Mouse (Mus musculus): Measurements from ENCODE around the gene Hoxc4.

The Hoxc4 gene

DNA sequence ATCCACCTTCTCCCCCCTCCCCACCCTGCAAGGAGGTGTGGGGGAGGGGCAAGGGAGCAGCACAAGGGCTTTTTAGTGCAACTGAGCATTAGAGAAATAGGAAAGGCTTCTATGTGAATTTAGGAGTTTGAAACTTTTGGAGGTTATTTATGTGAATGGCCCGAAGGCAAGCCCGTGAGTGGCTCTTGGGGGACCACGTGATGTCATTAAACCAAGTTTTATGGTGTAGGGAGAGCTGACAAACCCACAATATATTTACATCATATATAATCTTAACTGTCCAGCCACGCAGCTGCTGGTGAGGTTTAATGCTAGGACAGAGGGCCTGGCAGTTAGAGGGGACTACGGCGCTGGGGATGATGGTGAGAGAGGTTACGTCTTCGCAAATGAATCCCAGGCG lies at the start of gene Hoxc4:
Gene Hoxc4 (plus strand): TSS at position 299 of the 400 bp plus-strand sequence.
- no peak for DNase-seq (ENCODE audit: extremely low spot score, low spot score)

DNA sequence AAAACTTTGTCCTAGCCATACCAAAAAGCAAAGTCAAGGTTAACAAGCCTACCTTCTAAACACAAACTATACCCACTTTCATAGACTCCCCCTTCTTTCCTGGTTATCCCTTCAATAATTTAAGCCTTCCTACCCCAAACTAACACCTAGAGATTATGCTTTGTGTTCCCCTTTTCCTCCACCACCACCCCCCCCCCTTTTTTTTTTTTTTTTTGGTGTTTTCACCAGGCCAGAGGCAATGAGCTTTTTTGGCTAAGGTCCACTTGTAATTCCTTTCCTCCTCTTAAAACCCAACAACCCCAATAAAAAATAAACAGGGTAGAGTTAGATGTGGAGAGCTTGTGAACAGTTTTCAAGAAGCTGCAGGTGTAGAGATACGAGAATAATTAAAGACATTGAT lies 49.4 kb upstream of the Hoxc4 start:
- DNase-seq (ENCODE audit: extremely low spot score, low spot score), result no peak

DNA sequence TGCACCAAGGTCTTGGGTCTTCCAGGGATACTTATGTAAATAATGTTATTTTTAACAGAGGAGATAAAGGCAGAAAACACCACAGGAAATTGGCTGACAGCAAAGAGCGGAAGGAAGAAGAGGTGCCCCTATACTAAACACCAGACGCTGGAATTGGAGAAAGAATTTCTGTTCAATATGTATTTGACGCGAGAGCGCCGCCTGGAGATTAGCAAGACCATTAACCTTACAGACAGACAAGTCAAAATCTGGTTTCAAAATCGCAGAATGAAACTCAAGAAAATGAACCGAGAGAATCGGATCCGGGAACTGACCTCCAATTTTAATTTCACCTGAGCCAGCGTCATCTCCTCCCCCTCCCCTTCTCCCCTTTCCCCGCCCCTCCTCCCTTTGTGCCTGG lies 48.0 kb upstream of the Hoxc4 start:
- no peak for DNase-seq (ENCODE audit: extremely low spot score, low spot score)

DNA sequence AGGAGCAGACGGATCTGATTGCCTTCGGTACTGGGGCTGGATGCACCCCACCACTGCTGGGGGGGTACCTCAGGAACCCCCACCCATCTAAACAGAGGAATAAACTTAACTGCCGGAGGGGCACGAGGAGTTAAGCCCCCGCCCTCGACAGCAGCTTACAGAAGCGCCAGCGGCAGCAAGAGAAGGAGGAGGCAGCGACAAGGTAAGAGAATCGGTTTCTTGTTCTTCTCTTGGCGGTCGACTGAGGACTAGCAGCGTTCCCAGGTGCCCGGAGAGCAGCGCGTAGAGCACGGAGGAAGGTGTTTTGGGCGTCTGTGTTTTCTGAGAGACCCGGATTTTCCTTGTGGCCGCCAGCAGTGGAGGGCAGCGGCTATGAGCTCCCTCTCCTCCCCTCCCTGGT lies 46.5 kb upstream of the Hoxc4 start:
- no peak for DNase-seq (ENCODE audit: extremely low spot score, low spot score)

DNA sequence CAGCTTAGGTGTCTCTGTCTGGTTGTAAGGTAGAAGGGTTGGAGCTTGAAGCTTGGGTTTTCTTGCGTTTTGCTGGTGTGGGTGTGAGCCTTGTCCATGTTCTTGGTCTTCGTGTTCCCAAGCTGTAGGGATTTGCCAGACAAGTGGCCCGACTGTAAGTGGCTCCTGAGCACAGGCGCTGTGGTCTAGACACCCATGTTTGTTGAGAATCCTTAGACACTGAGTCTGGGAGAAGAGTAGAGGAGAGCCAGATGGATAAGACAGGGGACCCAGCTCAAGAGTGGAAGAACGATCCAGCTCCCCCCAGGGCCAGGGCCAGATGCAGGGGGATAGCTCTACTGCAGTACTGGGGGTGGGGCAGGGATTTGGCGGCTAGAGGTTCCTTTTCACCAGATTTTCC lies 46.0 kb upstream of the Hoxc4 start:
- DNase-seq (ENCODE audit: extremely low spot score, low spot score), result no peak

DNA sequence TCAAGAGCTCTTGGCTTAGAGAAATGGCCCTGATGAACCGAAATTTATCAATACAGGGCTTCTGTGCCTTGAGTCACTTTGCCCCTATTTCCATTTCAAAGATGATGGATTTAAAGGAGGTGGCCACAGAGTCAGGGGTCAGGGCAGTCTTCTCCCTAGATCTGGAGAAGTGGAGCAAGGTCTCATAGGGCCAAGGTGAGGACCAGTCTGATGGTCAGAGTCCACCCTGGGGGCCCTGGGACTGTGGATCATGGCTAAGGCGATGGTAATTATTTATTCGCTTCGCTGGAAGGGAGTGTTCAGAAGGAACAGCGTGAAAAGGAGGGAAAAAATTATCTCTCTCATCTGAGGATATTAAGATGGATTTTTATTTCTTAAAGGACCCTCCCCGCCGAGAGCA lies 43.7 kb upstream of the Hoxc4 start:
- peak; percentile 55 for DNase-seq (ENCODE audit: extremely low spot score, low spot score)

DNA sequence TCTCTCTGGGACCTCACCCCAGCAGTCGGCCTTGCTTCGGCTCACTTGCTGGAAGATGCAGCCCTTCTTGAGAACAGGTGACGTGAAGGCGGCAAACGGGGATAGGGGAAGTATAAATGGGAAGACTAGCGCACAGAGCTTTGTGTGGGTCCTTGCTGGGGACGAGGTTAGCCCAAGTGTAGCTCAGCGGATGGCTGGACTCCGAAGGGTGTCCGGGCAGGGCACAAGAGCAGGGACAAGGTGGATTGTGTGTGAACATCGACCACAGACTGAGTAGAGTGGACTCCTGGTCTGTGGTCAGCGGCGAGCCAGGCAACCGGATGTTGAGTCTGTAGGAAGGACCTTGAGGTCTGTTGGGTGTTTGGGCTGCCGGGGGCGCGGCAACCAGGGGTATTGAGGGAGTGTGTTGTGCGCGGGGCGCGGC lies 43.0 kb upstream of the Hoxc4 start:
- no peak for DNase-seq (ENCODE audit: extremely low spot score, low spot score)

DNA sequence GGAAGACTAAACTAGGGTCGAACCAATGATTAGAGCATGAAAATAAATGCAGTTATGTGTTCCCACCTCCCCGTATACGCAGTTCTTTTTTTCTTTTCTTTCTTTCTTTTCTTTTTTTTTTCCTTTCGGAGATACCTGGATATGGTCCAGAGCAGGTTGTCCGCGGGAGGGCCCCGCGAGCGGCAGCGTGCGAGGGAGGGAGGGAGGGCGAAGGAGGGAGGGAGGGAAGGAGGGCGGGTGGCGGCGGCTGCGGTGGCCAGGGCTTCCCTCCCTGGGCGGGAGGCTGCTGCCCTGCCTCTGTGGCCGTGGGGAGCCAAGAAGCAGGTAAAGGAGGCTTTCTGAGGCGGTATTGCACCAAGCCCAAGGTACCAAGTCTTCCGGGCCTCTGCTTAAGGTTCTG lies 42.6 kb upstream of the Hoxc4 start, which contains the start of gene Hoxc9:
Gene Hoxc9 (plus strand): TSS at position 269 of the 400 bp plus-strand sequence.
- peak; percentile 68 for DNase-seq (ENCODE audit: extremely low spot score, low spot score)

DNA sequence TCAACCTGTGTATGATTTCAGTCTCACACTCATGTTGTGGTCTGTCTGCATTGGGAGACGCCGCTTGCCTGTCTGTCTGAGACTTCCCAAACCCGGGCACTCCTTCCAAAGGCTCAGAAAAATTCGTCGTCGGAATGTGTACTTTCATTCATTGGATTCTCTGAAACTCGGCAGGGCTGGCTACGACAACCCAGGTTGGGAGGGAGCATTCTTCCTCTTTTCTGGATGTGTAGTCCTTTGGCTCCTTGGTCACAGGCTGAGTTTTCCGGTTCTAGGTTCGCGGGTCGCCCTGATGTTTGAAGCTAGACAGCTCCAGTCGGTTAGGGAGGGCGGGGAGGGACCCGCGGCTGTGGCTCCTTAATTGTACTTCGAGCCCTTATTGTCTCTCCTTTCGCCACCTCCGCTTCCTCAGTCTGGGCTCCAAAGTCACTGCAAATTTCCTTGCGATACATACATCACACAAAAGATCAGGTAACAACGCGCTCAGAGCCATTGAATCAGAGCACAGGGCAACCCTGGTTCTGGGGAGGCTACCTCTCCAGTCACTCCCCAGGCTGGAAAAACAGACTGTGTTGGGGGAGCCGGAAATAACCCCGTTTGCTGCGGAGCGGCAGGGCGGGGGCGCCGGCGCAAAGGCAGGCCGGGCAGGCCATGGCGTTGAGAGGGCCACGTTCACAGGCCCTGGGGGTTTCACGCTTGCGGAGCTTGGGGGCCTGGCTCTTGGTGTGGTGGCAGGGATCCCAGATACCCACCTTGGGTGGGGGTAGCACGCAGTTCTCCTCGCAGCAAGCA lies 41.9 kb upstream of the Hoxc4 start:
- peak; percentile 68 for DNase-seq (ENCODE audit: extremely low spot score, low spot score)

DNA sequence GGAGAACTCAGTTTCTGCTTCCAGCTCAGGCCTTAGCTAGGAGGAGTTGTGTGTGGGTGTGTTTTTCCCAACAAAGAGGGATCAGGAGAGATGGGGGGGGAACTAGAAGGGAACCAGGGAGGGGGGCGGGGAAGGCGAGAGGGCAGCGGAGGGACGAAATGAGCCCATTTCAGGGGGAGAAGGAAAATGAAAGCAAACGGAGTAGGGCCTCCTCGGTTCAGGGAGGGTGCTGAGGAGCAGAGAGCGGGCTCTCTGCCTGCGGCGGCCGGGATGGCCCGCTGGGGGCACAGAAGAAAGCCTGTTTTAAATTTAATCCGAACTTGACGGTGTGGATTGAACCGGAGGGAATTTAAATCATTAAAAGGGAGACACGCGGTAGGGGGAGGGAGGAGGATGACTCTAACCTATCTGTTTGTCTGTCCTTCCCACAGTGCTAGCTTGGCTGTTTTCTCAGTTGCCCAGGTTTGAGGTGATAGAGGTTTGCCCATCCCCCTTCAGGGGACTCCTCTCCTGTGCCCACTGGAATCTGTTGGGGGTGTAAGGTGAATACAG lies 41.2 kb upstream of the Hoxc4 start:
- peak; percentile 65 for DNase-seq (ENCODE audit: extremely low spot score, low spot score)

DNA sequence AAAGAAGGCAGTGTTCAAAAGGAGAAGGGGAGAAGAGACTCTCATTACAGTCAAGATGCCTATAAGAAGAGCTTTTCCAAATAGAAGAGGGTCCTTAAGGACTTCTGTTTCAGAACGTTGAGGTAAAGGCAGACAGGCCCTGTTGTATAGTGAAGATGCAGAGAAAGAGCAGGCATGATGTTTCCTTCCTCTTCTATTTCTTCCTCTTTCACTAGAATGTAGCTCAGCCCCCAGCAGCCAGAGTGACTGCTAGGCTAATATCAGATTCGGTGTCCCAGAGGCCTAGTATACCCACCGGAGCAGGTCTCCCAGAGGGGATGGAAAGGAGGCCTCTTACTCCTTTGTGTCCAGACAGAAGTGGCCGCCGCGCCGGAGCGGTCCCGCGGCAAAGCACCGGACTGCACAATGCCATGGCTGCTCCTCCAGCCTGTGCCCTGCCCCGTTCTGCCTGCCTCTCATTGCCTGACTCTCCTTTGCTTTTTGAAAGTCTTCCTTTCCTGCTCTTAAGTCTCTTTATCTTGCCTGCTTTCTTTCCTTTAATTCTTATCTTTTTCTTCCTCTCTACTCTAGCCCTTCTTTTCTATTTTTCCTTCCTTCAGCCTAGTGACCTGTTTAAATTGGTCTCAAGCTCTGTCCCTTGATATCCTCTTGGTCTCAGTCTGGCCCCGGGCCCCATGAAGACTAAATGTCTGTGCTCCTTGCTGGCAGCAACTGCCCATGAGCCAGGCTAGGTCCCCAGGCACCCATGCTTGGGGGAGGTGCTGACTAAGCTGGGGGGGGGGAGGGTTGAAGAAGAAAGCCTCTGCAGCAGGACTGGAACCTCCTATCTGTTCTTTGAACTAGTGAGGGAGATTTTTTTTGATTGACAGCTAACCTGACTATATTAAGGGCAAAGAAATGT lies 39.9 kb upstream of the Hoxc4 start:
- DNase-seq (ENCODE audit: extremely low spot score, low spot score), result peak; percentile 61

DNA sequence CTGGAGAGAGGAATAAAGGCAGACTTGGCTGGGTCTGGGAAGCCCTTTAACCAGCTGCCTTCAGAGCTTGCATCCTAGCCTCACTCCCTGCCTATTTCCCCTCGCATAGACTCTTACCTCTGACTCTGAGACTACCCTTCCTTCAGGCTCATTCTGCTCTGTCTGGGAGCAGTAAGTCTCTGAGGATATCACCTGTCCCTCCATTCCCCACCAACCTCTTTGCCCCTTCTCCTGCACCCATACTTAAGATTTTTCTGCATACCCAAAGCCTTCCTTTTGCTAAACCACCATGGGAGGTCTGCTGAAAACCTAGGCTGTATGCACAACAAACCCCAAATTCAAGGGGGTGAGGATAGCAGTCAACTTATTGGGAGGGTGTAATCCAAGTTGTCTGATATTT lies 38.8 kb upstream of the Hoxc4 start:
- no peak for DNase-seq (ENCODE audit: extremely low spot score, low spot score)

DNA sequence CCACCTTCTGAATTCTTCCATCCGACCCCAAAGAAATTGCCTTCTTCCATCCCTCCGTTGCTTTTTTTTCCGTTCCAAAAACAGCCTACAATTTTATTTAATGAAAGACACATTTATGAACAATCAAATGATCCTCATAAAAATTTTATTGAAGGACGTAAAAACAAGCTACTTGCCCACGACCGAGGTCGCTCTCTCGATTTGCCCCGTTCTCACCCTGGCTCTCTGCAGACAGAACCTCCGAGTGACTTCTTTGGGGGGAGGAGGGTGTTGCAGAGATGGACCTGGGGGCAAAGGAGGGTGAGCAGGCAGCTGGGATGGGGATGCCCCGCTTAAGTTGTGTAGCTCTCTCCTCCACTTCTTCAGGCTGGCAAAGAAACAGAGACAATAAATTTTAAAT lies 38.4 kb upstream of the Hoxc4 start:
- peak; percentile 54 for DNase-seq (ENCODE audit: extremely low spot score, low spot score)

DNA sequence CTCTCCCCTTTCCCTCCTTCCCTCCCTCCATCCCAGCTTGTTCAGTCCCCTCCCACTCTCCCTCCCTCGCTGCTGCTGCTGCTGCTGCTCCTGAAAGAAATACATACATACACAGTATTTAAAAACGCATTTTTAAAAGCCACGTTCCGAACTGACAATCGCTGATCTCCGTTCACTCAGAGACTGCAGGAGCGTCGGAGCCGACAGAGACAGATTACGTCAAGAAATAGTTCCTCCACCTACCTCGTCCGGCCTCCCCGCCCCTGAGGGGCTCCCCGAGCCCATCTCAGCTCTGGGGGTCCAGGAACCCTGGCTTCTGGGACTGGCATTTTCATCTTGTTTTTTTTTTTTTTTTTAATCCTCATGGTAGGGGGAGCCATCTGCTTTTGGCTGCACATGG lies 37.8 kb upstream of the Hoxc4 start:
- DNase-seq (ENCODE audit: extremely low spot score, low spot score), result peak; percentile 65

DNA sequence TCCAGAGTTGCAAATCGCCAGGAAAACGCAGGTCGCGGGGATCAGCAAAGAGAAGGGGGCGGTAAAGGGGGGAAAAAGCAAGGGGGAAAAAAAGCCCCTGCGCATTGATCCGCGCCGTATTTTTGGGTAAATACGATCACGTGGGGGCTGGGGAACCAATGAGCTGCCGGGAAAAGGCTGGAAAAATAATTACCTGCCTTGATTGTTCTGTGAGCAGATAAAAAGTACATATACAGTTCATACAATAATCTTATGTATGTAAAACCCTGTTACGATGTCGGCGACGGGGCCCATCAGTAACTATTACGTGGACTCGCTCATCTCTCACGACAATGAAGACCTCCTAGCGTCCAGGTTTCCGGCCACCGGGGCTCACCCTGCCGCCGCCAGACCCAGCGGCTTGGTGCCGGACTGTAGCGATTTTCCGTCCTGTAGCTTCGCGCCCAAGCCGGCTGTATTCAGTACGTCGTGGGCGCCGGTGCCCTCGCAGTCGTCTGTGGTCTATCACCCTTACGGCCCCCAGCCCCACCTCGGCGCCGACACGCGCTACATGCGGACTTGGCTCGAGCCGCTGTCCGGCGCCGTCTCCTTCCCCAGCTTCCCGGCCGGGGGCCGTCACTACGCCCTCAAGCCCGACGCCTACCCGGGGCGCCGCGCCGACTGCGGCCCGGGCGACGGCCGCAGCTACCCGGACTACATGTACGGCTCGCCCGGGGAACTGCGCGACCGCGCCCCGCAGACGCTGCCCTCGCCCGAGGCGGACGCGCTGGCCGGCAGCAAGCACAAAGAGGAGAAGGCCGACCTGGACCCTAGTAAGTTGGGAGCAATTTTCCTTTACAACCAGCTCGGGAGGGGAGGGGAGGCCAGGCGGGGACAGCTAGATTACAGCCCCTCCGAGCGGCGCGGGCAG lies 37.1 kb upstream of the Hoxc4 start:
- no peak for DNase-seq (ENCODE audit: extremely low spot score, low spot score)

DNA sequence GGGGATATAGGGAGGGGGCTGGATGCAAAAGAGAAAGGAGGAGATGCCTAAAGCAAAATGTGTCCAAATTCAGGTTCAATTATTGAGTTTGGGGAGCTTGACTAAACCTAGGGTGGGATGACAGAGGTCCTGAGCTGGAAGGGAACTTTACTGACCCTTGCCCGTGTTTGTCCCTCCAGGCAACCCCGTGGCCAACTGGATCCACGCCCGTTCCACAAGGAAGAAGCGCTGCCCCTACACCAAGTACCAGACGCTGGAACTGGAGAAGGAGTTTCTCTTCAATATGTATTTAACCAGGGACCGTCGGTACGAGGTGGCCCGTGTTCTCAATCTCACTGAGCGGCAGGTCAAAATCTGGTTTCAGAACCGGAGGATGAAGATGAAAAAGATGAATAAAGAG lies 35.0 kb upstream of the Hoxc4 start:
- DNase-seq (ENCODE audit: extremely low spot score, low spot score), result no peak

DNA sequence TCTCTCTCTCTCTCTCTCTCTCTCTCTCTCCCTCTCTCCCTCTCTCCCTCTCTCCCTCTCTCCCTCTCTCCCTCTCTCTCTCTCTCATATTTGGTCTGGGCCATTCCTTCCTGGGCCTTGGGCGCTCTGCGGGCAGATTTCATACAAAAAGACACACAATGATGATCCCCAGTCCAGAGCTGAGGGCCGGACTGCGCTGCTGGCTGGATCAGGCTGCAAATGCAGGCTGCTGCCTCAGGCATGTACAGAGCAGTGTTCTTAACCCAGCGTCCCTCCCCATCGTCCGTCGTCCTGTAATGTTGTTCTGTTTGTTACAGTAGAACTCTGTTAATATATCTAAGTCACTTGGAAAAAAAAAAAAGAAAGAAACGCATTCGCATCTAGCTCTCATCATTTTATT lies 34.2 kb upstream of the Hoxc4 start:
- no peak for DNase-seq (ENCODE audit: extremely low spot score, low spot score)

DNA sequence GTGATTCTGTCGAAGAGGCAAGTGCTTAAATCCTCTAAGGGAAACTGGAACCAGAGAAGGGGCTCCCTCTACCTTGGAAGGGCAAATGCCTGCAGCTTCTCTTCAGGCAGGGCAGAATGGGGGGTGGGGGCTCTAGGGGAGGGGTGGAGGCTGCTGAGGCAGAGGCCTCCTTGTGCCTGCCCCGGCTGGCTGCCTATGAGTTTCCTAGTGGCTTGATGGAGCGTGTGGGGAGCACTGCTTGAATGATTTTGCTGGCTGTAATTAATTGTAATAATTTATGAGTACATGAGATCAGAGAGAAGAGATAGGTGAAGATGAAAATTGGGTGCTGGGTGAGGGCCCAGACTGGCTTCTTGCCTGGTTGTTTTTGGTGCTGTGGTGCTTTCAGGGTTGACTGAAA lies 33.8 kb upstream of the Hoxc4 start:
- peak; percentile 58 for DNase-seq (ENCODE audit: extremely low spot score, low spot score)

DNA sequence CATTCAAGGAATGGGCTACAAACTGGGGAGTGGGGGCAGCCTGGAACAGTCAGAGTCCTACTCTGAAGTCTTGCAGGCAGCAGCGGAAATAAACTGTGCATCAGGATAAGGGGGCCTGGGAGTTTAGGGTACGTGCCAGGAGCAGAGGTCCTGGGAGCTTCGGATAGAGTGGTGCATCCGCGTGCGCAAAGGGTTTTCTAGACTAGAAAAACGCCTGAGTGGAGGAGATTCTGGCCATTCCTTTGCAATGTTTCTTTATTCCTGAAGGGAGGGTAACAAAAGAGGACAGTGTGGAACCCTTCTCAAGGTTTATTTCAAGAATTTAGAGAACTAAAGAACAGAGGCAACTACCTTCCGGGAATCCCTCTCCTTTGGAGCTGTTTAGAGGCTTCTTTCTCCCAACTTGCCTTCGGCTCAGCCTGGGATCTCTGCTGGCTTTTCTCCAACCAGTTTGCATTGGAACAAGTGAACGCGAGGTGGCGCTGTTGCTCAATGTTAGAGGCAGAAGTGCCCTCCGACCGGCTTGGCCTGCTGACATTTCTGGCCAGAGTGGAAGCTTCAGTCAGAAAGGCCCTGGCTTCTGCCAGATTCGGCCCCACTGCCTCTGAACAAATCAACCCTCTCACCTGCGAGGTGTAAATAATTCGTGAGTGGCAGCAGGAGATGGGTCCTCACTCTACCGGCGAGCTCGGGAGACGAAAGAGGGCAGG lies 31.5 kb upstream of the Hoxc4 start:
- DNase-seq (ENCODE audit: extremely low spot score, low spot score), result peak; percentile 100

DNA sequence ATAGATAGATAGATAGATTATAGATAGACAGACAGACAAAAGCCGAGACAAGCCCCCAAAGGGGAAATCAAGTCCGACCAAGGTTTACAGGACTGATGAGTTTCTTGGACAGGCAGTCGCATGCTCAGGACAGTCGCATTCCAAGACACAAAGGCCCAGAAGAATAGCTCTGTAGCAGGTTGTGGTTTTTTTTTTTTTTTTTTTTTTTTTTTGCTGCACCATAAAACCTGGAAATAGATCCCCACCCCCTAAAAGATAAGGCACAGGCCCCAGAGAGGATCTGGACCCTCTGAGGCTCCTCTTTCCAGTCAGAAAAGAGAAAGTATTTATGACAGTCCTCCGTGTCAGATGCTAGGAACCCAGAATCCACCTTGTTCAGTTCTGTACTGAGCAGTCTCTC lies 30.7 kb upstream of the Hoxc4 start:
- DNase-seq (ENCODE audit: extremely low spot score, low spot score), result no peak

All from neural tube, embryonic 10.5 days (tissue).